Mouse (Mus musculus) E14TG2a.4 (cell line): ENCODE results near the gene Pex3.
"Not testable (repeated sequence)": the region's sequence is repeated elsewhere in the genome, so short reads cannot be mapped to it uniquely, and the experiment has no call there.

Source experiments
- H3K27me3 ChIP-seq: 2 replicates; pipeline ENCODE4 v1.6.1; 2014; ENCODE audit warnings: low read length, control low read depth; ENCODE audit not compliant: insufficient read depth
- H3K36me3 ChIP-seq: 2 replicates; pipeline ENCODE4 v1.6.1; 2014; ENCODE audit warnings: low read length, control low read depth; ENCODE audit not compliant: insufficient read depth
- H3K4me1 ChIP-seq: replicated peaks from 2 replicates; pipeline ENCODE4 v1.6.1; 2014; ENCODE audit warnings: low read depth, low read length, control low read depth
- H3K4me3 ChIP-seq: replicated peaks from 2 replicates; pipeline ENCODE4 v1.5.1; 2014; ENCODE audit warnings: mild to moderate bottlenecking, low read length
- H3K9me3 ChIP-seq: 2 replicates; pipeline ENCODE4 v1.6.1; 2014; ENCODE audit warnings: low read length, control low read depth
- CTCF ChIP-seq: conservative IDR thresholded peaks from 2 replicates; pipeline ENCODE4 v1.5.1; 2014; ENCODE audit warnings: low read length
- NANOG ChIP-seq: IDR thresholded peaks from 2 replicates; pipeline ENCODE4 v1.6.1; 2014; ENCODE audit warnings: borderline replicate concordance, low read length, mixed read lengths
- POU5F1 ChIP-seq: IDR thresholded peaks from 2 replicates; pipeline ENCODE4 v1.6.1; 2014; ENCODE audit warnings: low read length, borderline replicate concordance

Pex3 gene

DNA sequence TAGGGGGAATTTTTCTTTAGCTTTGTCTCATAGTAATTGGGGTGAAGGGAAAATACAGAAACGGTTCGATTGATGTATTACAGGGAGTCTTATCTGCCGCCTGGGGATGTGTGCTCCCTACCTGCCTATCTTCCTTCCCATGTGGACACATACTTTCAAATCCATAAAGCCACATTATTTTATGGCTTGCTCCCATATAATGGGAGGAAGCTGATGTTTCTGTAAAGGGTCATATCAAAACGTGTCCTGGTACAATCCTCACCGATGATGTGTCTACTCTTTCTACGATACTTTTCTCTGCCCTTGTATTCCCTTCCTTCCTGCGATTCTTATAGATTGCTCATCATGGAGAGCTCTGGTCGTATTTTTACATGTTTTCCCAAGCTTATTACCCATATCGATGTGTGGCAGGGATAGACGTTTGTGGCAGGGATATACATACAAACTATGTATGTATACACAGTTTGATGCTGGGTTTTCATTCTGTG, 600 bp upstream of the Pex3 start:
- TF ChIP-seq NANOG (no peak), POU5F1 (no peak), CTCF (no peak)
- Histone ChIP-seq H3K4me3 (peak overlapping the region; percentile 88), H3K9me3 (no peaks in the 10 kb centered on the region), H3K27me3 (no peaks in the 10 kb centered on the region), H3K36me3 (peaks cover 26% of the 10 kb centered on the region), H3K4me1 (peaks cover 16% of the 10 kb centered on the region)

DNA sequence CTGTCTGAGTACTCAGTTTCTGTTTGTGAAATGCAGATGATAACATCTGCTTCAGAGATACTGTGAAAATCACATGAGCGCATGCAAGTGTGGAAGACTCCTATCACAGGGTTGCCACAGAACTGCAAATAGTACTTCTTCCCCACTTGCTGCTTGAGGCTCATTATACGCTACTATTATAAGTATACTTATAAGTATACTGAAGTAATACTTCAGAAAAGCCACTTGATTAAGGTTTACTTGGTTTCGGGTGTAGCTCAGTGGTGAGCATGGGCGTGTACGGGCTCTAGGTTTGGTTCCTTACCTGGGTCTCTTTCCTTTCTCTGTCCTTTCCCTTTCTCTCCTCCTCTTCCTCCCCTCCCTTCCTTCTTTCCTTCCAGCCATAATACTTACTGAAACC, 11.2 kb downstream of the Pex3 start:
- no peak for TF ChIP-seq POU5F1
- TF ChIP-seq NANOG, result no peak
- TF ChIP-seq CTCF, result no peak
- Histone ChIP-seq H3K4me3 (no peak overlapping the region), H3K9me3 (no peaks in the 10 kb centered on the region), H3K4me1 (no peaks in the 10 kb centered on the region), H3K27me3 (no peaks in the 10 kb centered on the region), H3K36me3 (peaks cover 22% of the 10 kb centered on the region)

DNA sequence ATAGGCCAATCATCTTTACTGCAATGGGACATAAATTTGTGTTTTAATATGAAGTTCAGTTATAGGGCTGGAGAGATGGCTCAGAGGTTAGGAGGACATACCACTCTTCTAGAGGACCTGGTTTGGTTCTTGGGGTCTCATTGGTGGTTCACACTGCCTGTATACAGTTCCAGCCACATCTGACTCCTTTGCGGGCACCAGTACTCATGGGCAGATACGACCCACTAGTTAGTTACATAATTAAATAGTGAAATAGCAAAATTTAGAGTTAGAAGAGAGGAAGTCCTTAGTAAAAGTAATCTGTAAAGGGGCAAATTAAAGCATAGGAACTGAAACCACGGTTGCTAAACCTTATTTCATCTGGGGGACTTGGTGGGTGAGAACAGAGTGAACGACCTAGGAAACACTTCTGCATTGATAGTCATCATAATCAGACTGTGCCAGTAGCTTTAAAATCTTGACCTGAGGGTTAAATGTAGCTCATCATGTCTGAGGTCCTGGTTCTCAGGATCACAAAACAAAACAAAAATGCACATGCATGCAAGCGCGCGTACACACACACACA, 13.1 kb downstream of the Pex3 start:
- Histone ChIP-seq H3K4me1 (no peaks in the 10 kb centered on the region), H3K4me3 (no peak overlapping the region), H3K27me3 (no peaks in the 10 kb centered on the region), H3K36me3 (peaks cover 21% of the 10 kb centered on the region), H3K9me3 (no peaks in the 10 kb centered on the region)
- no peak for TF ChIP-seq POU5F1
- no peak for TF ChIP-seq CTCF
- TF ChIP-seq NANOG, result no peak

DNA sequence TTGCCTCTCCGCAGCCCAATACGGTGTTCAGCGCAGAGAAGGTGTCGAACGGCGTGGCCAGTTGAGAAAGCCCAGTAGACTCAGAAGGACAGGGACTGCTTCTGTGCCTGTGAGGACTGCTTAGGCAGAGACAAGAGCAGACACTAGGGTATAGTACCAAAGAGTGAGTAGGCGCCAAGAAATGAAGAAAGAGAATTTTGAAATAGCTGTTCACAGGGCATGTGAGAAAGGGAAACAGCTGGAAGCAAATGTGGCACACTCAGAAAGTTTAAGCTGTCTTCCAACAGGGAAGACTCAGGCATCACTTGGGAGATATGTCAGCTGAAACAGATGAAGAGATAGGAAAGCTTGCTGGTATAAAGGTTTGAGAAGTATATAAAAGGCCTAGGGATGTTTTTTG, 16.2 kb downstream of the Pex3 start:
- H3K4me1 ChIP-seq, result no peaks in the 10 kb centered on the region
- no peaks in the 10 kb centered on the region for H3K27me3 ChIP-seq
- no peaks in the 10 kb centered on the region for H3K9me3 ChIP-seq
- H3K4me3 ChIP-seq, result no peak overlapping the region
- H3K36me3 ChIP-seq, result peaks cover 24% of the 10 kb centered on the region
- TF ChIP-seq NANOG (no peak), POU5F1 (no peak), CTCF (no peak)

DNA sequence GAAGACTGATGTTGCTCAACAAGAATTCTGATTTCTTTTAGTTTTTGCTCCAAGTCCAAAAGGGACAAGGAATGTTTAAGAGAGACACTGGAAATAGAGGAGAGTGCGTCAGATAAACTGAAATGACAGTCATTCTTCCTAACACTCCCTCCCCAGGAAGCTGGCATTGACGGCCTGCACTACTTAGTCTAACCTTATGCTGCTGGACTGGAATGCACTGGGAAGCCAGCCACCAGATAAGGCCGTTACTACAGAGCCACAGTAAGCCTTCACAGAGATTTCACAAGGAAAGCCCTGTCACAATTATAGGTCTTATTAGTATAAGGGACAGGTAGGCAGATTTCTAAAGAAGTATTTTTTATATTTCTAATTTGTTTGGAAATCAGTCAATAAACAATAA, 18.2 kb downstream of the Pex3 start:
- Histone ChIP-seq H3K4me3 (no peak overlapping the region), H3K9me3 (no peaks in the 10 kb centered on the region), H3K4me1 (no peaks in the 10 kb centered on the region), H3K27me3 (no peaks in the 10 kb centered on the region), H3K36me3 (peaks cover 24% of the 10 kb centered on the region)
- TF ChIP-seq NANOG, result no peak
- TF ChIP-seq CTCF, result no peak
- no peak for TF ChIP-seq POU5F1

DNA sequence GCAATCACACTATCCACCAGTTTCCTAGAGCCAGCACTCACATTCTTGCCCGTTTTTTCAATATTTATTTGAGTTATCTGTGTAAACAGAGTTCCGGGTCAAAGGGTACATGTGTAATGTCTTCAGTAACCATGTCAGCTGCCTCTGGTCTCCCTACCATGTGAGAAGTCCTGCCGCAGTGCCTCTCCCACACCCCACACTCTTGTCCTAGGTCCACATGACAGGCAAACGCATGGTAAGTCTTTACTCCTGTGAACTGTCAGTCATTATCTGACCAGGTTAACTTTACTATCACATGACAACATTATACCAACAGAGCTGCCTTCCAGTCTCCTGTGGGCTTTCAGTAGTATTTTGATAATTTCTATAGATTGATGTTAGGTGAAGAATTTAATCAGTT, 24.8 kb downstream of the Pex3 start:
- H3K4me3 ChIP-seq, result no peak overlapping the region
- no peaks in the 10 kb centered on the region for H3K4me1 ChIP-seq
- H3K9me3 ChIP-seq, result no peaks in the 10 kb centered on the region
- no peaks in the 10 kb centered on the region for H3K27me3 ChIP-seq
- peaks cover 11% of the 10 kb centered on the region for H3K36me3 ChIP-seq
- TF ChIP-seq CTCF, result no peak
- no peak for TF ChIP-seq POU5F1
- TF ChIP-seq NANOG, result no peak

DNA sequence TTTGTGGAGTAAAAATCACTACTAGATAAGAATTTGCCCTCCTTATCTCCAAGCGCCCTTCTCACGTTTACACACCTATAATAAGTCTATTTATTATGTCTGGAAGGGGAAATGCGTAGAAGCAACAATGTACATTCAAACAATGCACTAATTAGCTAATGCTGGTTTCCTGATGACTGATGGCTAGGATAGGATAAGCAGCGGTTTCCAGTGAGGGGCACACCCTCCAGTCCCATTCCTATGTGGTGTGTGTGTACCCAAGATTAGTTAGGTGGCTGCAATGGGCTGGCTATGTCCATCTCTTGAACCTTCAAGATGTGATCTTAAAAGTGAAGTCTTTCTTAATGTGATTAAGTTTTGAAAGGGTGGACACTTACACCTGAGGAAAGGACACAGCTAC, 31.1 kb downstream of the Pex3 start:
- Histone ChIP-seq H3K36me3 (peaks cover 2% of the 10 kb centered on the region; the same call in 1 of the 2 replicates), H3K4me3 (no peak overlapping the region), H3K27me3 (no peaks in the 10 kb centered on the region), H3K9me3 (no peaks in the 10 kb centered on the region), H3K4me1 (no peaks in the 10 kb centered on the region)
- TF ChIP-seq CTCF (no peak), NANOG (no peak), POU5F1 (no peak)

DNA sequence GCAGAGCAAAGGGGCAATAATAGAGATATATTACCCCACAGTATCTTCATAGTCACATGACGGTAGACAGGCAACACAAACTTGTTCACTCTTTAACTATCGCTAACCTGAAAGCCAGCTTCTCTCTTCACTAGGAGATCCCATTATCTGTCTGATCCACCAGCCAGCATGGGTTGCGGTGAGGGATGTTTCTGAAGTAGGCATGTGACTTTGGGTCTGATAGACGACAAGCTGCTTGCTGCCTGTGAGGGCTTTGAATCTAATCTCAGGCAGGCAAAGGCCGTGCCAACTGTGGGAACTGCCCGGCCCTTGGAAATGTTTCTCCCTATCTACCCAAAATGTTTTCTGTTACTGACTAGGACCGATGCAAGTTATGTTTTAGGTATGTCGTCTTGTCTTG, 50.6 kb downstream of the Pex3 start:
- Histone ChIP-seq H3K4me3 (no peak overlapping the region), H3K4me1 (peaks cover 8% of the 10 kb centered on the region), H3K9me3 (no peaks in the 10 kb centered on the region), H3K36me3 (no peaks in the 10 kb centered on the region), H3K27me3 (peaks cover 14% of the 10 kb centered on the region)
- TF ChIP-seq CTCF, result no peak
- TF ChIP-seq NANOG, result no peak
- TF ChIP-seq POU5F1, result no peak

DNA sequence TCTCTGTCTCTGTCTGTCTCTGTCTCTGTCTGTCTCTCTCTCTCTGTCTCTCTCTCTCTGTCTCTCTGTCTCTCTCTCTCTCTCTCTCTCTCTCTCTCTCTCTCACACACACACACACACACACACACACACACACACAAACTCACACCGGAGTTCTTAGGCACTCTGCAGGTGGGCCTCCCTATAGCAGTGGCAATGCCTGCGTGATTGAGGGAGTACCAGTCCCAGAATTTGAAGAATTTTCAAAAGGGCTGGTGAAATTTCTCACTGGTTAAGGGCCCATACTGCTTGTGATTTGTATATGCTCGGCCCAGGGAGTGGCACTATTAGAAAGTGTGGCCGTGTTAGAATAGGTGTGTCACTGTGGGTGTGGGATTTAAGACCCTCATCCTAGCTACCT, 51.4 kb downstream of the Pex3 start:
- Histone ChIP-seq H3K4me3 (peak overlapping the region; percentile 78), H3K27me3 (peaks cover 14% of the 10 kb centered on the region)
- not testable (repeated sequence) for H3K4me1 ChIP-seq, H3K9me3 ChIP-seq, H3K36me3 ChIP-seq
